Mouse (Mus musculus): ENCODE data around the gene Cenpt.

DNA sequence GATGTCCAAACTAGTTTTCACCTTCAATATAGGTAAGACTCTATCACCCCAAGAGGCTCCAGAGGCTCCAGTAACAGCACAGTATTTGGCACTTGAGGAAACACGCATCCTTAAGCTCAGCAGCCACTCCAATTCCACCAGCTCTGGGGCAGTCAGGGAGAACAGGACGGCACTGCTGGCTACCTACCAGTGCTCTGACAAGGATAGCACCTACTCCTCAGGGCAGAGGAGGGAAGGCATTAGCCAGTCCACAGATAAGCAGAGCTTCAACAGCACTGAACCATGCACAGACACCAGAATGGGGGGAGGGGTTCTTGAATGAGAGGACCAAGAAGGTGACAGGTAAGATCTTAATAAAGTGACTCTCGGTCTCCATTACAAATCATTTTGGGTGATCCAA, 33.4 kb downstream of the Cenpt start:
- TF ChIP-seq CTCF (IDR thresholded peaks at IDR 0.05; ENCODE audit: low read depth) (no peak), EP300 (IDR thresholded peaks at IDR 0.05; ENCODE audit: low read depth) (no peak)
